20 mouse cellular contexts compared by ENCODE assay signal in genomic region chr19:33568551-33568950, GRCm38 (mm10). TPM values are rescaled to one million over a fixed set of nuclear protein-coding genes. Genes with fewer than 3 reads are reported as not detected.
"Had no signal": no experiment of that assay in that cellular context is flagged by ENCODE, and none has a peak within 500 bp of the region (broad histone marks: within the 10 kb centered on the region; RNA-seq: fewer than 3 reads in every experiment).

No protein-coding gene starts in this region.

RNA-seq across cellular contexts. Expression of gene Lipo4, which starts 51.0 kb away (rescaled TPM):
- total RNA-seq: megakaryocyte progenitor cell, adult 5-6 weeks; midbrain, postnatal 0 days; monocyte, adult 5-6 weeks; neutrophil, adult 5-6 weeks had no signal
- polyA plus RNA-seq: liver, postnatal 0 days; lung, adult 2 months; lung, embryonic 15.5 days; lung, postnatal 0 days; macrophage; midbrain, embryonic 11.5 days; midbrain, embryonic 13.5 days; midbrain, embryonic 15.5 days; midbrain, postnatal 0 days; neural tube, embryonic 12.5 days; neural tube, embryonic 14.5 days; spleen, adult 2 months; stomach, embryonic 15.5 days; stomach, postnatal 0 days; testis, adult 2 months; thymus, adult 2 months; urinary bladder, adult 2 months had no signal

RNA-seq across cellular contexts. Expression of gene Gm8978, which starts 56.5 kb away (rescaled TPM):
- total RNA-seq: megakaryocyte progenitor cell, adult 5-6 weeks; midbrain, postnatal 0 days; monocyte, adult 5-6 weeks; neutrophil, adult 5-6 weeks had no signal
- polyA plus RNA-seq: liver, postnatal 0 days; lung, adult 2 months; lung, embryonic 15.5 days; lung, postnatal 0 days; macrophage; midbrain, embryonic 11.5 days; midbrain, embryonic 13.5 days; midbrain, embryonic 15.5 days; midbrain, postnatal 0 days; neural tube, embryonic 12.5 days; neural tube, embryonic 14.5 days; spleen, adult 2 months; stomach, embryonic 15.5 days; stomach, postnatal 0 days; testis, adult 2 months; thymus, adult 2 months; urinary bladder, adult 2 months had no signal
